Mouse (Mus musculus): Measurements from ENCODE around the gene Lrwd1. TPM values are rescaled to one million over a fixed set of nuclear protein-coding genes. Genes with fewer than 3 reads are reported as not detected.

Gene Lrwd1
- polyA plus RNA-seq (2012), result 17.9 and 18.0 TPM in 2 replicates

DNA sequence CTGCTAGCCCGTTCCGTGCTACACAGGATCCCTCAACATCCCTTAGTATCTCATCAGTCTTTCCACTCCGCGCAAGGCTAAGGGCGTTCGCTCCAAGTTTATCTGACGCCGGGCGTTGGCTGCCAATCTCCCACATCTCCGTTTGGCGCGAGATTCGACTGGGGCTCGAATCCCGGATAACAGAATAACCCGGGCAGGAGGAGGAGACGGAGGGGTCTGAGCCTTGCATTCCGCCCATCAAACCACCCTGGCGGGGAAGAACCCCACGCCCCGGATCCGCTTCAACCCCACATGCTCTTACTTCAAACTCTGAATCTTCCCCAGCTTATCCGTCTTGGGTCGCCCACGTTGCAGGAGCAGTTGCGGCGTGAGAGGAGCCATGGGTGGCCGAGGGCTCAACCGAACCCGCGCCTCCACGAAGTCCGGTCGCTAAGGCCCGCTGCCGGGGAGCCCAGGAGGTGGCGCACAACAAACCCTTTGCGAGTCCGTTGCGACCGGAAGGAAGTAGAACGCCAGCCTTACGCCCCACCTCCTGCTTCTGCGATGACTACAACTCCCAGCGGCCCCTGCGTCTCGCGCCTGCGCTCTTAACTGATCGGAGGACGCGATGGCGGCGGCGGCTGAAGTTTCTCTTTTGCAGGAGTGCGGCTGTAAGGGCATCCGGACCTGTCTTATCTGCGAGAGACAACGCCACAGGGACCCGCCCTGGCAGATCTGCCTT, at the start of gene Lrwd1, which contains the start of gene Alkbh4:
Gene Lrwd1, minus strand, starts transcription at position 504 of the 721 bp plus-strand sequence.
Gene Alkbh4, plus strand, starts transcription at position 576 of the 721 bp plus-strand sequence.
- TF ChIP-seq GATA1 (IDR thresholded peaks at IDR 0.05; ENCODE audit: low read length) (peak; percentile 91), TAL1 (IDR thresholded peaks at IDR 0.05; ENCODE audit: low read length) (no peak)
- peak within 1 kb of the TSS; percentile 92 for H3K4me3 ChIP-seq (replicated peaks)
- H3K27me3 ChIP-seq (ENCODE audit: control insufficient read depth), result no peaks in the 10 kb centered on the region
- H3K4me1 ChIP-seq (ENCODE audit: control insufficient read depth), result peaks cover 51% of the 10 kb centered on the region
- peaks cover 72% of the 10 kb centered on the region for H3K36me3 ChIP-seq (ENCODE audit: control insufficient read depth)
- no peaks in the 10 kb centered on the region for H3K9me3 ChIP-seq (ENCODE audit: control insufficient read depth, low read length)

DNA sequence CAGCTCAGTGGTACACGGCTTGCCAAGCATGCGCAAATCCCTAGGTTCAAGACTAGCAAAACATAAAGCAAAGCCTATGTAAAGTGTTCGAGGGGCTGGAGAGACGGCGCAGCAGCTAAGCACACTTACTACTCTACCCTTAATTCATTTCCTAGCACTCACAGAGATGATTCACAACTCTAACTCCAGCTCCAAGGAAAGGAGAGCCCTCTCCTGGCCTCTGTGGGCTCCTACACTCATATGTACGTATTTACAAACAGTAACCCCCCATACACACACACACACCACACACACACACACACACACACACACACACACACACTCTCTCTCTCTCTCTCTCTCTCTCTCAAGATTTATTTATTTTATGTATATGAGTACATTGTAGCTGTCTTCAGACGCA, 47.9 kb upstream of the Lrwd1 start:
- no peaks in the 10 kb centered on the region for H3K9me3 ChIP-seq (ENCODE audit: control insufficient read depth, low read length)
- no peak overlapping the region for H3K4me3 ChIP-seq (replicated peaks)
- H3K27me3 ChIP-seq (ENCODE audit: control insufficient read depth), result no peaks in the 10 kb centered on the region
- H3K4me1 ChIP-seq (ENCODE audit: control insufficient read depth), result peaks cover 2% of the 10 kb centered on the region; the same call in 1 of the 2 replicates
- TF ChIP-seq GATA1 (IDR thresholded peaks at IDR 0.05; ENCODE audit: low read length), result no peak
- TF ChIP-seq TAL1 (IDR thresholded peaks at IDR 0.05; ENCODE audit: low read length), result no peak
- H3K36me3 ChIP-seq (ENCODE audit: control insufficient read depth), result peaks cover 93% of the 10 kb centered on the region

DNA sequence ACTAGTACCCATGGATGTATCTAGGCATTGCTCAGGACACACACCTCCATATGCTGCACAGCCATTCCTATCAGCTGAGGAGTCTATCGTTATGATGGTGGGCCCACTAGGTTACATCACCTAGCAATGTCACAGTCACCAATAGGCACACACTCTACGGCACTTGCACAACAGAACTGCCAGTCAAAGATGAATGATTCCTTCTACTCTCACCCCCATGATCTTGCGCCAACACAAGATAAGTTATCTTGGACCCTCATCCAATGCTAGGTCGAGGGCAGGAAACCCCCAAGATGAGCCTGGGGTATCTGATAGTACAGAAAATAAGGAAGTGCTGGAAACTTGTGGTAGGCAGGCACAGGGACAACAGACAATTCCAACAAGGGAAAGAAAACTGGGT, 47.0 kb upstream of the Lrwd1 start:
- no peaks in the 10 kb centered on the region for H3K27me3 ChIP-seq (ENCODE audit: control insufficient read depth)
- peaks cover 2% of the 10 kb centered on the region; the same call in 1 of the 2 replicates for H3K4me1 ChIP-seq (ENCODE audit: control insufficient read depth)
- H3K4me3 ChIP-seq (replicated peaks), result no peak overlapping the region
- TF ChIP-seq TAL1 (IDR thresholded peaks at IDR 0.05; ENCODE audit: low read length) (no peak), GATA1 (IDR thresholded peaks at IDR 0.05; ENCODE audit: low read length) (no peak)
- H3K9me3 ChIP-seq (ENCODE audit: control insufficient read depth, low read length), result no peaks in the 10 kb centered on the region
- H3K36me3 ChIP-seq (ENCODE audit: control insufficient read depth), result peaks cover 93% of the 10 kb centered on the region

DNA sequence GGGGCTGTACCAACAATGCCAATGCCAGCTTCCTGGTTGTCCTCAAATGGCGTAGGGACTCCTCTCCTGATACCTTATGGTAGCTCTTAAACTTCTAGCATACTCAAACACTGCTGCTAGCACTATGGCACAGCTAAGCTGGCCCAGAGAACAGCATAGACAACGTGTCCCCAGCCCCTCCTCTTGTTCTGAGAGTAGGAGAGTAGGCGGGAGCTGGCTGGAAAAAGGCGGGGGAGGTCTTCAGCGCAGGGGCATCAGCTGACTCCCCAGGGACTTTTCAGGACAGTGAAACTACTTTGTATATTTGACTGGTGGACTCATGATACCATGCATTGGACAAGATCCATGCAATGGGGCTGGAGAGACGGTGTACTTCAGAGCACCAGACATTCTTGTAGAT, 46.2 kb upstream of the Lrwd1 start:
- TF ChIP-seq GATA1 (IDR thresholded peaks at IDR 0.05; ENCODE audit: low read length) (no peak), TAL1 (IDR thresholded peaks at IDR 0.05; ENCODE audit: low read length) (no peak)
- Histone ChIP-seq H3K9me3 (ENCODE audit: control insufficient read depth, low read length) (no peaks in the 10 kb centered on the region), H3K36me3 (ENCODE audit: control insufficient read depth) (peaks cover 95% of the 10 kb centered on the region), H3K4me1 (ENCODE audit: control insufficient read depth) (peaks cover 2% of the 10 kb centered on the region; the same call in 1 of the 2 replicates), H3K27me3 (ENCODE audit: control insufficient read depth) (no peaks in the 10 kb centered on the region), H3K4me3 (replicated peaks) (no peak overlapping the region)

GRCm38 (mm10) chr5:136181197-136181596, 45.3 kb upstream of the Lrwd1 start:
- no peaks in the 10 kb centered on the region for H3K27me3 ChIP-seq (ENCODE audit: control insufficient read depth)
- H3K36me3 ChIP-seq (ENCODE audit: control insufficient read depth), result peaks cover 86% of the 10 kb centered on the region
- peaks cover 2% of the 10 kb centered on the region; the same call in 1 of the 2 replicates for H3K4me1 ChIP-seq (ENCODE audit: control insufficient read depth)
- H3K4me3 ChIP-seq (replicated peaks), result no peak overlapping the region
- no peaks in the 10 kb centered on the region for H3K9me3 ChIP-seq (ENCODE audit: control insufficient read depth, low read length)
- no peak for TF ChIP-seq TAL1 (IDR thresholded peaks at IDR 0.05; ENCODE audit: low read length)
- TF ChIP-seq GATA1 (IDR thresholded peaks at IDR 0.05; ENCODE audit: low read length), result no peak

- Histone ChIP-seq H3K4me1 (ENCODE audit: control insufficient read depth) (peaks cover 2% of the 10 kb centered on the region; the same call in 1 of the 2 replicates), H3K36me3 (ENCODE audit: control insufficient read depth) (peaks cover 71% of the 10 kb centered on the region), H3K9me3 (ENCODE audit: control insufficient read depth, low read length) (no peaks in the 10 kb centered on the region), H3K27me3 (ENCODE audit: control insufficient read depth) (no peaks in the 10 kb centered on the region), H3K4me3 (replicated peaks) (no peak overlapping the region)
- TF ChIP-seq TAL1 (IDR thresholded peaks at IDR 0.05; ENCODE audit: low read length) (no peak), GATA1 (IDR thresholded peaks at IDR 0.05; ENCODE audit: low read length) (no peak)
These were observed 43.7 kb upstream of the Lrwd1 start for GRCm38 (mm10) chr5:136179594-136179993.

DNA sequence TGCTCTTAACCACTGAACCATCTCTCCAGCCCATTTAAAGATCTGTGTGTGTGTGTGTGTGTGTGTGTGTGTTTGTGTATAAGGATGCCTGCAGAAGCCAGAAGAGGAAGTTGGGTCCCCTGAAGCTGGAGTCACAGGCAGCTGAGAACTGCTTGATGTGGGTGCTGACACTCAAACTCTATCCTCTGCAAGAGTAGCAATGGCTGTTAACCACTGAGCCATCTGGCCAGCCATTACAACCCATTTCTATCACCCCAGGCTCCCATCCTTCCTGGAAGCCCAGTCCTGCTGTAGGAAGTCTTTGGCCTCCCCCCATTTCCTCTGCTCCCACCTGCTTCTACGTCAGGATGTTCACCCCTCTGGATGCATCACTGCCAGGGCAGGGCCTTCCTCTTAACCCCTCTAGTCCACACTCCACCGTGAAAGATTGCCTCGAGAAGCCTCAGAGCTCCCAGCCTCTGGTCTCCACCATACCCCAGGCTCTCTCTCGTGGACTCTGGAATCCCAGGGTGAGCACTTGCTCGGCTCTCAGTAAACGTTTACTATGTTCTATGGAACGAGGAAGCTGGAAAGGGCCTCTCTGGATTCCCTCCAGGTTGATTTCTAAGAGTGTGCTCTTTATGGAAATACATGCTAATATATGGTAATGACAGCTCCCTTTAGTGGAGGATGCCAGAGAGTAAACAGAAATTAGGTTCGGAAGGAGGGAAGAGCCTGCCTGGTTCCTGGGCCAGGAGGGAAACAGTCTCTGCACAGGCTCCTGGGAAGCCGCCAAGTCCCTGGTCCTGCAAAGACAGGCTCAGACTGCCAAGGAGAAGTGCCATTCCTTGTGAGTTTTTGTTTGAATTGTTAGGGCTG, 38.0 kb upstream of the Lrwd1 start:
- no peak for TF ChIP-seq TAL1 (IDR thresholded peaks at IDR 0.05; ENCODE audit: low read length)
- no peak for TF ChIP-seq GATA1 (IDR thresholded peaks at IDR 0.05; ENCODE audit: low read length)
- Histone ChIP-seq H3K4me1 (ENCODE audit: control insufficient read depth) (peaks cover 22% of the 10 kb centered on the region), H3K36me3 (ENCODE audit: control insufficient read depth) (peaks cover 17% of the 10 kb centered on the region), H3K9me3 (ENCODE audit: control insufficient read depth, low read length) (no peaks in the 10 kb centered on the region), H3K27me3 (ENCODE audit: control insufficient read depth) (no peaks in the 10 kb centered on the region), H3K4me3 (replicated peaks) (no peak overlapping the region)

DNA sequence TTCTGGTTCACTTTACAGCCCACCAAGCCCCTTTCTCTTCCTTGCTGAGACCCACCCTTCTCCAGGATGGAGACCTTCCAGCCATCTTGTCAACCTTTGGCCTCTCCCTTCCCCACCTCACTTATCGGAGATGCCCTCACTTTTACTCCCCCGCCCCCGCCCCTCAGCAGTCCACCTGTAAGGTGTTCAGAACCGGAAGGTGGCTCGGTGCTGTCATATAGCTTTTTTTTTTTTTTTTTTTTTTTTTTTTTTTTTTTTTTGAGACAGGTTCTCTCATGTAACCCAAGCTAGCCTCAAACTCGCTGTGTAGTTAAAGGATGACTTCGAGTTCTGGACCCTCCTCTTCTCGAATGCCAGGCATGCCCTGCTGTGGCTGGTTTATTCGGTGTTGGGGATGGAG, 37.1 kb upstream of the Lrwd1 start:
- H3K9me3 ChIP-seq (ENCODE audit: control insufficient read depth, low read length), result peaks cover 5% of the 10 kb centered on the region
- peaks cover 22% of the 10 kb centered on the region for H3K4me1 ChIP-seq (ENCODE audit: control insufficient read depth)
- peaks cover 9% of the 10 kb centered on the region for H3K36me3 ChIP-seq (ENCODE audit: control insufficient read depth)
- H3K4me3 ChIP-seq (replicated peaks), result no peak overlapping the region
- no peaks in the 10 kb centered on the region for H3K27me3 ChIP-seq (ENCODE audit: control insufficient read depth)
- TF ChIP-seq TAL1 (IDR thresholded peaks at IDR 0.05; ENCODE audit: low read length), result no peak
- TF ChIP-seq GATA1 (IDR thresholded peaks at IDR 0.05; ENCODE audit: low read length), result no peak

Measured in erythroblast, embryonic 14.5 days (primary cell).